Mouse (Mus musculus): ENCODE results near the gene Aldh3a2.

DNA sequence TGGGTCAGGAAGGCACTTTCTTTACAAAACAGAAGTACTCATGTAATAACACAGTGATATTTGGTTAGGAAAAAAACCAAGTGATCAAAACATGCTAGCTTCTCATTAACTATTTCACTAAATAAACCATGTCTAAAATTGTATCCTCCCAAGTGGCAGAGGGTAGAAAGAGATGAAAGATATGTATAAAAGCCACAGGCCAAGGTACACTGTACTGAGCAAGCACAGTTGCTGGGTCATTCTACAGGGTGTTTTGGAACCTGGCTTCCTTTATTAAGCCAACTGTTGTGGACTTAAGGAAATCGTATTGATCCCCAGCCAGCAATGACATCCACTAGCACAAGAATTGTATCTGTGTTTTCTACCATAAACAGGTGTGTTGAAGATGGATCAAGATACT, 3.4 kb downstream of the Aldh3a2 start:
- TF ChIP-seq ZNF384 (IDR thresholded peaks at IDR 0.05; ENCODE audit: low read depth, low read length) (no peak), CHD2 (IDR thresholded peaks at IDR 0.05; ENCODE audit: low read depth, low read length) (no peak), ZC3H11A (IDR thresholded peaks at IDR 0.05; ENCODE audit: borderline replicate concordance, low read depth, low read length) (no peak), MAFK (IDR thresholded peaks at IDR 0.05; ENCODE audit: insufficient read depth, low read depth, low read length) (no peak)
